Mouse (Mus musculus) adrenal gland, postnatal 25 days (tissue): Measurements from ENCODE around the gene Pmel. TPM values are rescaled to one million over a fixed set of nuclear protein-coding genes. Genes with fewer than 3 reads are reported as not detected.
A peak's percentile ranks its signal among the peaks of the same experiment; 100 is the strongest.
"Not testable (repeated sequence)": the region's sequence is repeated elsewhere in the genome, so short reads cannot be mapped to it uniquely, and the experiment has no call there.

ENCODE experiments used
- DNase-seq: peaks from one replicate; pipeline ENCODE4 v3.0.0; 2021; ENCODE audit warnings: mixed read lengths
- total RNA-seq: library from RNA; stranded (reverse); gene quantifications from 2 replicates; pipeline ENCODE4 v1.2.3, GENCODE M21; 2021

Pmel gene
- total RNA-seq, 1 experiment from 2014 or later = 1.5 TPM

DNA sequence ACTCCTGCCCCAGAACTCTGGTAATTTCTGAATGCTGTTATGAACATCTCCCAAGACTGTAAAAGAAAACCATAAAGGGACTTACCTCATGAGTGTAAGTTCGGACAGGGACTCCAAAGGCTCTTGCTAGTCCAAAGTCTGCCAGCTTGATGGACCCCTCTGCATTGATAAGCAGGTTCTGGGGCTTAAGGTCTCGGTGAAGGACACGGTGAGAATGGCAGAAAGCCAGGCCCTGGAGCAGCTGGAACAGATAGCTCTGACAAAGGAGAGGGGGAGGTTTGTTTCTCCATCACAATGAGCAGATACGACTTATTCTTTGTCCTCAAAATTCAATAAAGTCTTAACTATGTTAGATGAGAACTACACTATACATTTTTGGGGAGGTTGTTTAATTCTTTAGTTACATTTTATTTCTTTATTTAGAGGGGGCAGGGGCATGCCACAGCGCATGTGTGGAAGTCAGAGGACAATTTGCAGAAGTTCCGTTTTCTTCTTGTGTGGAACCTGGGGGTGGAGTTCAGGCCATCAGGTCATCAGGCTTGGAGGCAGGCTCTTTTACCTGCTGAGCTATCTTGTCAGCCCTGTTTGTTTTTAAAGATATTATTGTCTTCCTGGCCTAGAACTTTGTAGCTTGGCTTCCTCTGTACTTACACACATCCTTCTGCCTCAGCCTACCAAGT lies 1.5 kb upstream of the Pmel start:
- no peak for DNase-seq

DNA sequence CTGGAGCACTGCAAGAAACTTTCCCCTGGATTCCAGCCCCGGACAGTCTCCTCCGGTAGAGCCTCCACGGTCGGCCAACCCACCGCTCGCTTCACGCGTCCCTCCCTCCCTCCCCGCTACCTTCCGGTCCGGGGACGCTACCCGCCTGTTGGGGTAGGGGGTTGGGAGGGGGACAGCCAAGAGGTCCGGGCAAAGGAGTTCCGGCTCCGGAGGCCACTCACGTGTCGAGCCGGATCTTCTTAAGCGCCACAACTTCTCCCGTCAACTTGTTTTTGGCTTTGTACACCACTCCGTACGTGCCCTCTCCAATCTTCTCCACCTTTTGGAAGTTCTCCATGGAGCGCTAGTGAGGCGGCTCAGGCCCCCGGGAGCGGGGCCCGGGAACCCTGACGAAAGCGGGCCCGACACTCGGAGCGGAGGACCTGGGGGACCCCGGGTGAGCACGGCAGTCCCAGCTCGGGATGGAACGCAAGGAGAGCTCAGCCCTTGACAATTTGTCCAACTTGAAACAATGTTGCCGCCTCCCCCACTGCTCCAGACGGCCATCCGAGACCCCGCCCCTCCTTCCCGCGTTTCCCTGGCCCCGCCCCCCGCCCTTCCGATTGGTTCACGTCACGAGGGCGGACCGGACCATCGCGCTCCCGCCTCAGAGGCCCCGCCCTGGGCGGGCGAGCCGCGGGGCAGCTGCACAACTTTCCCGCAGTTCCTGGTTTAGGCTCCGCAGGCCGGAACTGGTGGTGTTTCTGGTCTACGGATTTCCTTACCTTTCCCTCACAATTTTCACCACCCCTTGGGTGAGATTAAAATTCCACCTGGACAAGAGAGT lies 709 bp downstream of the Pmel start, which contains the start of gene Cdk2:
TSS of gene Cdk2 (minus strand) at position 541 of the 826 bp plus-strand sequence.
- DNase-seq = peak; percentile 93

DNA sequence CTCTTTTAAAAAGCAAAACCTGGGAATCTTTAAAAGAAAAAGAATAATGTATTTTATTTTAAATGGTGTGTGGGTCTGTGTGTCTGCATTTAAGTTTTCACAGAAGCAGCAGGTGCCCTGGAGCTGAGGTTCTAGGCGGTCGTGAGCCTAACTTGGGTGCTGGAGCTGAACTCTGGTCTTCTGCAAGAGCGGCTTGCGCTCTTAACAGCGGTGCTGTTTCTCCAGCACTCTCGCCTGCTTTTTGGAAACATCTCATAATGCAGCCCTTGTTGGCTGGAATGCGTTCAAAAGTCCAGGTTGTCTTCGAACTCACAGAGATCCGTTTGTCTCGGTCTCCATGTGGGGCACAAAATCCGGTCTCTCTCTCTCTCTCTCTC lies 1.3 kb downstream of the Pmel start:
- DNase-seq = no peak

DNA sequence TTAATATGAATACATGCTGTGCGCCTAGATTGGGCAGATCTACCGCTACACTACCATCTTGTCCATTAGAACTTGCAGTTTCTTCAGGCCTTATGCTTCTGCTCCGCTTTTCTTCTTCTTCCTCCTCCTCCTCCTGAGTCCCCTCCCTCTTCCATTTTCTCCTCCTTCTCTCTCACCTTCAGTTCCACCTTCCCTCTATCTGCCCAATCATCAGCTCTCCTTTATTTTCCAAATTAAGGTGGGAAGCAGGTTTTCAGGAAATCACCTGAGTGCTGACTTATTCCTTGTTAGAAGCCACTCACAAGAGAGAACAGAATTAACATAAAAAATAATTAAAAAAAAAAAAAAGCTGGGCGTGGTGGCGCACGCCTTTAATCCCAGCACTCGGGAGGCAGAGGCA lies 7.3 kb downstream of the Pmel start:
- not testable (repeated sequence) for DNase-seq

DNA sequence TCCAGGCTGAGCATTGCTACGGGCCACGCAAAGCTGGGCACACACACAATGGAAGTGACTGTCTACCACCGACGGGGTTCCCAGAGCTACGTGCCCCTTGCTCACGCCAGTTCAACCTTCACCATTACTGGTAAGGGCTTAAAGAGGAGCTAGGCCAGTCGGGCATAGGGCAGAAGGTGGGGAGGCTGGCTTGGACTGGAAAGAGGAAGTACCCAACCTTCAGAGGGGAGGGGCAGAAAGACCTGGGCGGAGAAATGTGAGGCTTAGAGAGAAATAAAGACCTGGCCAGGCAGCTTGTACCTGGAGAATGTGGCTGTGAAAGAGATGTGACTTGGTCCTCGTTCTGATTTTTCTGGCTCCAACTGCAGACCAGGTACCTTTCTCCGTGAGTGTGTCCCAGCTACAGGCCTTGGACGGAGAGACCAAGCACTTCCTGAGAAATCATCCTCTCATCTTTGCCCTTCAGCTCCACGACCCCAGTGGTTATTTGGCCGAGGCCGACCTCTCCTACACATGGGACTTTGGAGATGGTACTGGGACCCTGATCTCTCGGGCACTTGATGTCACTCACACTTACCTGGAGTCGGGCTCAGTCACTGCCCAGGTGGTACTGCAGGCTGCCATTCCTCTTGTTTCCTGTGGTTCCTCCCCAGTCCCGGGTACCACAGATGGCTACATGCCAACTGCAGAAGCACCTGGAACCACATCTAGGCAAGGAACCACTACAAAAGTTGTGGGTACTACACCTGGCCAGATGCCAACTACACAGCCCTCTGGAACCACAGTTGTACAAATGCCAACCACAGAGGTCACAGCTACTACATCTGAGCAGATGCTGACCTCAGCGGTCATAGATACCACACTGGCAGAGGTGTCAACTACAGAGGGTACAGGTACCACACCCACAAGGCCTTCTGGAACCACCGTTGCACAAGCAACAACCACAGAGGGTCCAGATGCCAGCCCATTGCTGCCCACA lies 11.9 kb downstream of the Pmel start:
- no peak for DNase-seq

DNA sequence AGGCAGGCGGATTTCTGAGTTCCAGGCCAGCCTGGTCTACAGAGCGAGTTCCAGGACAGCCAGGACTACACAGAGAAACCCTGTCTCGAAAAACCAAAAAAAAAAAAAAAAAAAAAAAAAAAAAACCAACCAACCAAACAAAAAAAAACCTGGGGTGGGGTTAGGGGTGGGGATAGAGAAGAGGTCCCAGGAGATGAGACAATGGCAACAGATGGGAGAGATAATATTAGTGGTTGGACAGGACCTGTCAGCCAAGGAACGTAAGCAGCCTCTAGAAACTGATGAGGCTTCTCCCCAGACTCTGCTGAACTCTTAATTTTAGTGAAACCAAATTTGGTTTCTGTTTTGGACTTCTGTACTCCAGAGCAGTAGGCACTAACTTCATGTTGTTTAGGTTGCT lies 21.5 kb downstream of the Pmel start:
- DNase-seq = not testable (repeated sequence)

DNA sequence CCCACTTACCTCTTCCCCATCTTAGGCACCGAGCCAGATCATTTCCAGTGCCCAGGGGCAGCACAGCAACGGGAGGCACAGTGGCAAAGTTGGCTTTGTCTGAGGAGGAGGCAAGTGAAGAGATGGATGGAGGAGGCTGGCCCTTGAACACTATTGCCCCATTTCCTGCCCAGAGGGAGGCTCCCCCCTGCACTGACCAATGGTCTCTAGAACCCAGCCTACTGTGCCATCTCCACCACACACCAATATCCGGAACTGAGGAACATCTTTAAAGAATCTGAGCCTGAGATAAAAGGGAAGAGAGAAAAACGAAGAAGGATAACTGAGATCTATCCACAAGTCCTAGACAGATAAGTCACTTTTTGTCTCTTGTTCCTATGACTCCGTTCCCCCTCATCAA lies 24.1 kb downstream of the Pmel start:
- no peak for DNase-seq

DNA sequence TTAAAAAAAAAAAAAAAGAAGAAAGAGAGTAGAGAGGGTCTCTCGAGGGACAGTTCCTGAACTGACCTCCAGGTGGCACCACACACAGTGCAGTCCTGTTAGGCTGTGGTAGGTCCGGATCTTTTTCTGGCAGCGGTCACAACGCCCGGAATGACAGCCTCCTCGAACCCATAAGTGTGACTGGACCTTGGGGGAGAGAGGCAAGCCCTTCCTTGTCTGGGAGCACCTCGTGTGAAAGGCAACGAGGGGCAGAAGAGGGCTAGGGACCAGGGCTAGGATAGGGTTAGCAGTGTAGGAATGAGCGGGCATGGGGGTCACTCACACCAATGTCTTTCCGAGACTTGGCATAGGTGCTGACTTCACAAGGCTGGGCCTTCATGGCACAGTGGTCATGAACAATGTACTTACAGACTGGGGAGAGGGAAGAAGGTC lies 27.0 kb downstream of the Pmel start:
- peak; percentile 75 for DNase-seq

DNA sequence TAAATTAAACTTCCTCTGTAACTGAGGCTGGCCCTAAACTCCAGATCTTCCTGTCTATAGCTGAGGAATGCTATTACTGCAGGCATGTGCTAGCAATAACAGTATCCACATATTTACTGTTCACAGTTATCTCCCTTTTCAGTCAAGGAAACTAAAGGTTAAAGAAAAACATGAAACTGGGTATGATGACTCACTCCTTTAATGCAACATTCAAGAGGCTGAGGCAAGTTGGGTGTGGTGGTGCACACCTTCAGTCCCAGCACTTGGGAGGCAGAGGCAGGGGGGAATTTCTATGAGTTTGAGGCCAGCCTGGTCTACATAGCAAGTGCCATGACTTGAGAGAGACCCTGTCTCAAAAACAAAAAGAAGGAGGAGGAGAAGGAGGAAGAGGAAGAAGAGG lies 28.0 kb downstream of the Pmel start:
- no peak for DNase-seq

DNA sequence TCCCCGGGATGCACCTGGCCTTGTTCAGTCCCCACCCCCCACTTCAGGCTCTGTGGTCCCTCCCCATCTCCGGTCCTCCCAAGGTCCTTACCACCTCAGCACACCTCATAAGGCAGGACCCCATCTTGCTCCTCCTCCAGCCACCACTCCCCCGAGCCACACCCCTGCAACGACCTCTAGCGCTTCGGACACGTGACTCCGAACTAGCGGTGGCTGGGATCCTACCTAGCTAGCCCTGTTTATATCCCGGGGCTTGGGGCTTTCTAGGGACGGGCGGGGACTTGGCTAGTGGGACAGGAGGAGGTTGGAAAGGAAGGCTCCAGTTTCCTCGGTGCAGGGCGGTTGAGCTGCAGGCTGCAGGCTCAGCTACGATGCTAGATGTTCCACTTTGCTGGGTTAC lies 33.4 kb downstream of the Pmel start:
- peak; percentile 53 for DNase-seq

DNA sequence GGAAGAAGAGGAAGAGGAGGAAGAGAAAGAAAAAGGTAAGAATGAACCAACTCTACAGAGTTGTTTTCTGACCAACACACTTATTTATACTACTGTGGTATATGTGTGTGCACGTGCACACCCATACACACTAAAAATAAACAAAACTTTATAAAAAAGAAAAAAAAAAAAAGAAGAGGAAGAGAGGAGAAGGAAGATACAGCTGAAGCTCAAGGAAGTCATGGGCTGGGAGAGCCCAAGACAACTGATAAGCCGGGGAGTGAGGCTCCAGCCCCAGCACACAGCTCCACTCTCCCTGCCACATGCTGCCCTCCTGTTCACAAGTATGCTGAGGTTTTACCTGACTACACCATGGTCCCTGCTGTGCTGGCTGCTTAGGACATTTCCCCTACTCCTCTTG lies 36.3 kb downstream of the Pmel start:
- no peak for DNase-seq

DNA sequence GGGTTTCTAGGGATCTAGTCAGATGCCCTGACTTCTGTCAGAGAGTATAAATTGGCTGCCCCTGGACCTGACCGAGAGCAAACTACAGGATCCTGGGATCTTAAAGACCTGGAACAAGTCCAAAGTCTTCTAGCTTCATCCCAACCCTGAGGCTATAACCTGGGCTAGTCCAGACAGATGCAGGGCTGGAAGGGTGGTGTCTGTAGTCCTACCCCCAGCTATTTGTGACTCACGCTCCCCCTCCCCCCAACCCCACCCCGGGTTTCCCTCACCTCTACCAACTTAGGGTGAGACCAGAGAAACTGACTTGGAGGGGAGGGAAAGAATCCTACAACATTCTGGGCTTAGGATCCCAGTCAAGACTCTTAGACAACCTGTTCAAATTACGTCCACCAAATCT lies 38.6 kb downstream of the Pmel start:
- no peak for DNase-seq

DNA sequence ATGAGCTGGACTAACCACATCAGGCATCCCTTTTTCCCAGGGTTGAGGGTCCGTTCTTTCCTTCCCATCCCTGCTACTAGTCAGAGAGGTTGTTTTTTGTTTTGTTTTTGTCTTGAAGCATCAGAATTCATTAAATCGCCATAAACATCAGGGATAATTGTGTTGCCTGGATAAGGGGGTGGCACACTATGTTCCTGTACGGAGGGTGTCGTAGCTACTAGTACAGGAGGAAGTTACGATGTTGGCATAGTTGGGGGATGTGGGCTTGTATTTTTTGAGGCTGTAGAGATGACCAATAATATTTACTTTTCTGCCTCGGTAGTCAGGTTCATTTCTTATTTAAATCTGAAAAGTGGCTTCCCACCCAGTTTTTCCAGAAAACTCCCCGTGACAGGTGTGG lies 39.2 kb downstream of the Pmel start:
- DNase-seq = no peak

DNA sequence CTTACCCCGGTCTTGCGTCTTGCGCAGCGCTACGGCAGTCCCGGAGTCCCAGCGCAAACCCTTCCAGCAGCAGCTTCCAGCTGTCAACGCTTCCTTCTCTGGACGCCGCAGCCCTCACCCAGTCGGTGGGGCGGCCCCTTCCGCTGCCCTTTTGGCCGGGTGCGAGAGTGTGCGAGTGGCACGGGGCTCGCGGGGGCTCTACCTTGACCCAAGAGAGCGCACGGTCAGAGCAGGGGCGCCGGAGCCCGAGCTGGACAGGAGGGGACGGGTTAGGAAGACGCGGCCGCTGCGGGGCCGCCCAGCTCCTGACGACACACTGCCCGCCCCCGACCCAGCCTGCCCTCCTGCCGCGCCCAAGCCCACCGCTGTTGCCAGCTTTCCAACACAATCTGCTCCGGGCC lies 39.8 kb downstream of the Pmel start:
- peak; percentile 63 for DNase-seq

DNA sequence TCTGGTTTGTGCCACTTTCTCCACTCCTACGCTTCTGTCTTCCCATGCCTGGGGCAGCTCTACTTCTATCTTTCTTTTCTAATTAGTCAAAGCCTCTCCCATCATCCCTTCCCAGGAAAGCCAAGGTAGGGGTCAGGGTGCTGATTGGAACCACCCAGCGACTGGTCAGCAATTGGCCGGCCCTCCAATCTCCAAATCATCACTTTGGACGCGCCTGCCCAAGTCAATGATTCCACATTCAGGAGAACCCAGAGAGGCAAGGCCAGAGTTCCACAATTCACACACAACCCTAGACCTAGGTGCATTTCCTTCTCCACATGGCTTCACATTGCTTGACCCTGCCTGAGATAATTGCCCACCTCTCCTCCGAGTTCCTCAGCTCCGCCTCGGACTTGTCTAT lies 40.2 kb downstream of the Pmel start:
- no peak for DNase-seq

DNA sequence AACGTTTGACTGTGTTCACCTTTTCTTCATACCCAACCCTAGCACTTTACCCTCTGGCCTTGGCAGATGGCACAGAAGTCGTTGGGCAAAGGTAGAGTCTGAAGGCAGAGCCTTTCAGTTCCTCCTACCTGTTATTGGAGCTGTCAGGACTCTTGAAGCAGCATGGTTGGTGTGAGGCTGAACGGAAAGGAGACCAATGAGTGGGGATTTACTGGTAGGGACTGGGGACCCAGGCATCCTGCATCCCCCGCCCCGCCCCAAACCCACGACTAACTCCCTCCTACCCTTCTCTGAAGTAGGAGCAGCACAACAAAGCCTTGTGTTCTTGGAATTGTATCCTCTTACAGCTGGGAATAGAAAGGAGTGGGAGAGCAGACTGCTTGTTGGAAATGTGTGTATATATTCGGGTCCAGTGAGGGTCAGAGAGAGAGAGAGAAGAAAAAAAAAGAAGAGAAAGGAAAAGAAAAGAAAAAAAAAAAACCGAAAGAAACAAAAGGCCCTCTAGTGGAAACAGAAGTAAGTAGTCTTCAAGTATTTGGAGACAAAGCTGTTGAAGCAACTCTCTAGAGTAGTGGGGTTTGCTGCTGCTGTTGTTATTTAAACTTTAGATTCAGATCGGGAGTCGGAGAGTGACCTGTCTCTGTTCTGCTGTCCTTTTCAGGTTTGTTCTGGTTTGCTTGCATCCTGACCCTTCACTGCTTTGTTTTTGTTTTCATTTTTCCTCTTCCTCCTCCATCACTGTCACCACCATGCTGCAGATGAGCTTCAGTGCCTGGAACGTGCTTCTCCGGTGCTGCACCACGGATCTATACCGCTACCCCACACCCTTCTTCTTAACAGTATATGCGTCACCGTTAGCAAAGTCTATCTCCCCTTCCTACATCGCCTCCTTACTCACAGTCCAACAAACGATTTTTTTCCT lies 40.9 kb downstream of the Pmel start, which contains the start of gene Dgka:
TSS of gene Dgka (minus strand) at position 176 of the 922 bp plus-strand sequence.
- no peak for DNase-seq

DNA sequence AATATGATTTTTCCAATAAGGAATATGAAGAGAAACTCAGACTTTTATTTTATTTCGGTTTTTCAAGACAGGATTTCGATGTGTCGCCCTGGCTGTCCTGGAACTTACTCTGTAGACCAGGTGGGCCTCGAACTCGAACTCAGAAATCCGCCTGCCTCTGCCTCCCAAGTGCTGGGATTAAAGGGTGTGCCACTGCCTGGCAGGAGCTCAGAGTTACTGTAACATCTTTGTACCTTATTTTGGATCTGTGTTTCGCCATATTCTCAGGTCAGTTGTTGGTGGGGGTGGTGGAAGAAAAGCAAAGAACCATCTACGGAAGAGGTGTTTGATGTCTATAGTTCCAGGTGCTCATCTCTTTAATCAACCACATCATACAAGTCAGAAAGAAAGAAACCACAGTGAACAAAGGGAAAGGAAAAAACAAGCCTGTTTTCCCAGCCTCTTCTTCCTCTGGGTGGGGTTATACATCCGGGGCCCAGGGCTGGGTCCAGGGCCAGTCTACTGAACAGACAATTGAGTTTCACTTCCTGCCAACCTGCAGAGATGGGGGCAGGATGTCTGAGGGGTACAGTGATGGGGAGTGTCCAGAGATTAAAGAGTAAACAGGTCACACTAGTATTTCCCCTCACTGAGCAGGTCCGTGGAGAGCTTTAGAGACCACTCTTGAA lies 42.1 kb downstream of the Pmel start:
- no peak for DNase-seq

DNA sequence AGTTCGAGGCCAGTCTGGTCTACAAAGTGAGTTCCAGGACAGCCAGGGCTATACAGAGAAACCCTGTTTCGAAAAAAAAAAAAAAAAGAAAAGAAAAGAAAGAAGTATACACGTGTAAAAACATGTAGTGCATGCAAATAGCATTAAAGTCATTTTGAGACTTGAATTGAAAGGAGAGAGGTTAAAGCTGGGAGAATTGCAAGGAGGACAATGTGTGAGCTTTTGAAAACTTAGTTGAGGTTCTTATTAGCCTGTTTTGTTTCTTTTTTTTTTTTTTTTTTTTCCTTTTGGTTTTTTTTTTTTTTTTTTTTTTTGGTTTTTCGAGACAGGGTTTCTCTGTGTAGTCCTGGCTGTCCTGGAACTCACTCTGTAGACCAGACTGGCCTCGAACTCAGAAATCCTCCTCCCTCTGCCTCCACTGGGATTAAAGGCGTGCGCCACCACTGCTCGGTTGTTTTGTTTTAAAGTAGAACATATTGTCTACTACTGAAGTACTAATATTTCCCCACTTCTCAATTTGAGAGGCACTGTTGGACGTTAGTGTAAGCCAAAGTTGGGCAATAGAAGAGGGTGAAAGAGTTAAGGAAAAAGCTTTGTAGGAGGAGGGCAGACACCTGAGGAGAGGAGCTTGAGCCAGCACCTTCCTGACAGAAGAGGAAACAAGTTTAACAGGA lies 43.1 kb downstream of the Pmel start:
- DNase-seq = no peak

DNA sequence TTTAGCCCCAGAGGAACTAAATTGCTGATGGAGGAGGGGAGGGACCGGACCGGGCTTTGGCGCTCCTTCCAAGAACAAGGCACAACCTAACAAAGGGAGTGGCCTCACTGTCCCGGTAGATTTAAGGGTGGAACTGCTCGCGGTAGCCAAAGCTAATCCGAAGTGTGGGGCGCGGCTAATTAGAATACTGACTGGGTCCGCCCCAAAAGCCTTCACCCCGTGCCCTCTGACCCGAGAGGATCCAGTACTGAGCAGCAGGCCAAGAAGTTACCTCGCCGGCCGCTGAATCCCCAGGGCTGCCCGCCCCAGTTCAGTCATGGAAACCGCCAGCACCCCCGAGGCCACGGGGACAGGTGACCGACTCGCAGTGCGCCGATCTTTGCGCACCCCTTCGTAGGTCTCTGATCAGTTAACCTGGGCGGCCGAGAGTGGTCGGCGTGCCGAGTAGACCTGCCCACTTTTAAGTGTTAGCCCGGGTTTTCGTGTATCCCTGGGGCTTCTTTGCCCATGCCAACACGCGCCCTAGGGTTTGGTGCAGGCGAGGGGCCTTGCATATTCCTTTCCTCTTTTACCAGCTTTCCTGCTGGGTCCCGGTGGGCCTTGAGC lies 43.8 kb downstream of the Pmel start, which contains the start of gene Pym1:
TSS of gene Pym1 (plus strand) at position 244 of the 606 bp plus-strand sequence.
- peak; percentile 77 for DNase-seq
